Mouse (Mus musculus): Measurements from ENCODE around the gene Epn1. TPM values are rescaled to one million over a fixed set of nuclear protein-coding genes. Genes with fewer than 3 reads are reported as not detected.

The Epn1 gene
- polyA plus RNA-seq, 1 experiment from 2014 or later: 50.4 TPM

DNA sequence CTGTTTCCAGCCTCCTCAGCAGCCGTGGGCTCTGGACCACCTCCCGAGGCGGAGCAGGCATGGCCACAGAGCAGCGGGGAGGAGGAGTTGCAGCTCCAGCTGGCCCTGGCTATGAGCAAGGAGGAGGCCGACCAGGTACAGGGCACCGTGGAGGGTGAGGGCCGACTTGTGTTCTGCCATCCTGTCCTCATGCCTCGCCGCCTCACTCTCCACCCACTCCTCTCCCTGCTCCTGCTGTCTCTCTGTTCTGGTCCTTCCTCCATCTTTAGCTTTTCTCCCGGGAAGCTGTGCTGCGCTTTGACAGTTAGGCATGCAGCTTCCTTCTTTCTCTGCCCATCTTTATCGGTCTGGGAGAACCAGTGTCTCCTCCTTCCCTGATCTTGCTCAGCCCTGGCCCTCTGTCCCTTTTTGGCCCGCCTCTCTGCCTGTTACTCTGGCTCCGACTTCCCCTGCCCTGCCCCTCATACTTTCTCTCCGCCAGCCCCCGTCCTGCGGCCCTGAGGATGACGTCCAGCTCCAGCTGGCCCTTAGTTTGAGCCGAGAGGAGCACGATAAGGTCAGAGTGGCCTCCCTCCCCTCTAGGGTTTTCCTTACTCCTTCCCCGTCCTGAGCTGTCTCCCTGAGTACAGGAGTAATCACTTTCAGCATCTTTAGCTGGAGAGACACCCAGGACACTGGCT, 12.9 kb downstream of the Epn1 start:
- no peaks in the 10 kb centered on the region for H3K9me3 ChIP-seq (replicated peaks; ENCODE audit: control insufficient read depth, low read length)
- no peaks in the 10 kb centered on the region for H3K4me1 ChIP-seq (ENCODE audit: control insufficient read depth, insufficient read depth, low read length)
- no peak overlapping the region for H3K4me2 ChIP-seq (ENCODE audit: low read depth, low read length)
- ATAC-seq (ENCODE audit: insufficient read depth, low FRiP score): no peak; the same call in 1 of the 2 replicates
- no peak overlapping the region for H3K27ac ChIP-seq (ENCODE audit: low read length)
- no peak overlapping the region for H3K9ac ChIP-seq (ENCODE audit: low read length)
- H3K4me3 ChIP-seq (replicated peaks; ENCODE audit: low read length): no peak overlapping the region
- 82% methylated on average over 21 of the region's 21 CpGs for WGBS
- peaks cover 17% of the 10 kb centered on the region for H3K36me3 ChIP-seq (ENCODE audit: control insufficient read depth, insufficient read depth, low read length)
- H3K27me3 ChIP-seq (ENCODE audit: control insufficient read depth, insufficient read depth, low read length): no peaks in the 10 kb centered on the region

DNA sequence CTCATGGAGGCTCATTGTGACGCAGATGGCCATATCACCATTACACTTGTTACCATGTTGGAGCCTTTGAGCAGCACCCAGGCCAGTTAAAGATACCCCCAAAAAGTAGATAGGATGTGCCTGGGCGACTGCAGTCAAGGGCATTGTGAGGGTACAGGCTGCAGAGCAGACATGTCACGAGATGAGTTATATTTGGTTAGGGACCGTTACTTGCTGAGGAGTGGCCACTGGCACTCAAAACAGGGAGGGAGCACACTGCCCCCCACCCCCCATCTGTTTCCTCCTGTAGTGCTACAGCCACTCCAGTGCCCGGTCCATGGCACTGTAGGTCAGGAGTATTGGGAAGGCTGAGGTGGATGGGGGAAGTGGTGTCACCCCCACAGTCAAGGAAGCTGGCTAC, 18.7 kb downstream of the Epn1 start:
- ATAC-seq (ENCODE audit: insufficient read depth, low FRiP score): no peak
- no peak overlapping the region for H3K9ac ChIP-seq (ENCODE audit: low read length)
- no peak overlapping the region for H3K4me2 ChIP-seq (ENCODE audit: low read depth, low read length)
- H3K36me3 ChIP-seq (ENCODE audit: control insufficient read depth, insufficient read depth, low read length): peaks cover 25% of the 10 kb centered on the region
- H3K27me3 ChIP-seq (ENCODE audit: control insufficient read depth, insufficient read depth, low read length): no peaks in the 10 kb centered on the region
- no peaks in the 10 kb centered on the region for H3K9me3 ChIP-seq (replicated peaks; ENCODE audit: control insufficient read depth, low read length)
- H3K4me3 ChIP-seq (replicated peaks; ENCODE audit: low read length): no peak overlapping the region
- no peaks in the 10 kb centered on the region for H3K4me1 ChIP-seq (ENCODE audit: control insufficient read depth, insufficient read depth, low read length)
- no peak overlapping the region for H3K27ac ChIP-seq (ENCODE audit: low read length)
- 87% methylated on average over 5 of the region's 5 CpGs for WGBS

DNA sequence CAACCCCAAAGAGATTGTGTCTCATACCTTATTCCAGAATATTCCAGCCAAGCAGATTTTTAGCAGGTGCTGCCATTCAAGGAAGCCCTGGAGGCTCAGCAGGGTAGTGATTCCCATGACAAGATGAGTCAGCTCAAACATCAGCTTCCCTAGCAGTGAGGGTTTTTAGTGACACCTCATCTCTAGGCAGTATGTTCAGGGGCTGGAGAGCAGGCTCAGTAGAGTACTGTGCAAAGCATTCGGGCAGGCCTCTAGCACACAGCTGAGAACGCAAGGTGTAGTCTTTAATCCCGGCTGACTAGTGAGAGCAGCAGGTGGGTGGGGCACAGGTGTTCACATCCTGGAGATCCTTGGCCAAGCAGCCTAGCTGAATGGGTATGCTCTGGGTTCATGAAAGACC, 19.8 kb downstream of the Epn1 start:
- no peak overlapping the region for H3K4me3 ChIP-seq (replicated peaks; ENCODE audit: low read length)
- peaks cover 25% of the 10 kb centered on the region for H3K36me3 ChIP-seq (ENCODE audit: control insufficient read depth, insufficient read depth, low read length)
- no peak overlapping the region for H3K27ac ChIP-seq (ENCODE audit: low read length)
- H3K9ac ChIP-seq (ENCODE audit: low read length): no peak overlapping the region
- H3K4me1 ChIP-seq (ENCODE audit: control insufficient read depth, insufficient read depth, low read length): no peaks in the 10 kb centered on the region
- no peak overlapping the region for H3K4me2 ChIP-seq (ENCODE audit: low read depth, low read length)
- no peaks in the 10 kb centered on the region for H3K27me3 ChIP-seq (ENCODE audit: control insufficient read depth, insufficient read depth, low read length)
- no peak for ATAC-seq (ENCODE audit: insufficient read depth, low FRiP score)
- no peaks in the 10 kb centered on the region for H3K9me3 ChIP-seq (replicated peaks; ENCODE audit: control insufficient read depth, low read length)
- WGBS: 73% methylated on average over 3 of the region's 3 CpGs

DNA sequence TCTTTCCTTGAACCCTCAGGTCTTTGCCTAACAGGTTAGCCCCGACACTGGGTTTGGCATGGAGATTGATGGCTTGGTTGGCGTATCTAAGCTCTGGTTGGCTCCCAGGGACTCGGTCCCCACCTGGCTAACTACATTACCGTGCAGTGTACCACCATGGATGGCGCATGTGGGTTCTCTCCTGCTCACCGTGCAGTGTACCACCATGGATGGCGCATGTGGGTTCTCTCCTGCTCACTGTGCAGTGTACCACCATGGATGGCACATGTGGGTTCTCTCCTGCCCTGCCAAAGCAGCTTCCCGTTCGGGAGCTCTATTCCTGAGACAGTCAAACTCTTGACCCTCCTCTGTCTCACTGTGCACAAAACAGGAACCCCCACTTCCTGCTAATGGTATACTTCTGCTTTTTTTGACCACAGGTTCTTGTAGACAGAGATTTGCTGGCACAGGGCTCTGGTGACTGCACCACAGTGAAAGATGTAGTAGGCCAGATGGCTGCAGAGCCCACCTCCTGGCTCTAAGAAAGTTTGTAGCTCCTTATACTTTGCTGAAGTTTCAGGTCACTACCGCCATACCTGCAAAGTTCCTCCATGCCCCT, 21.1 kb downstream of the Epn1 start:
- no peaks in the 10 kb centered on the region for H3K9me3 ChIP-seq (replicated peaks; ENCODE audit: control insufficient read depth, low read length)
- no peaks in the 10 kb centered on the region for H3K27me3 ChIP-seq (ENCODE audit: control insufficient read depth, insufficient read depth, low read length)
- no peak overlapping the region for H3K4me2 ChIP-seq (ENCODE audit: low read depth, low read length)
- no peak overlapping the region for H3K9ac ChIP-seq (ENCODE audit: low read length)
- no peak for ATAC-seq (ENCODE audit: insufficient read depth, low FRiP score)
- H3K4me3 ChIP-seq (replicated peaks; ENCODE audit: low read length): no peak overlapping the region
- H3K36me3 ChIP-seq (ENCODE audit: control insufficient read depth, insufficient read depth, low read length): peaks cover 15% of the 10 kb centered on the region
- H3K4me1 ChIP-seq (ENCODE audit: control insufficient read depth, insufficient read depth, low read length): no peaks in the 10 kb centered on the region
- H3K27ac ChIP-seq (ENCODE audit: low read length): no peak overlapping the region
- 80% methylated on average over 10 of the region's 10 CpGs for WGBS

GRCm38 (mm10) chr7:5102564-5102963, 22.5 kb downstream of the Epn1 start:
- no peak overlapping the region for H3K9ac ChIP-seq (ENCODE audit: low read length)
- ATAC-seq (ENCODE audit: insufficient read depth, low FRiP score): no peak
- no peaks in the 10 kb centered on the region for H3K4me1 ChIP-seq (ENCODE audit: control insufficient read depth, insufficient read depth, low read length)
- no peaks in the 10 kb centered on the region for H3K27me3 ChIP-seq (ENCODE audit: control insufficient read depth, insufficient read depth, low read length)
- 91% methylated on average over 2 of the region's 2 CpGs for WGBS
- H3K4me2 ChIP-seq (ENCODE audit: low read depth, low read length): no peak overlapping the region
- H3K9me3 ChIP-seq (replicated peaks; ENCODE audit: control insufficient read depth, low read length): no peaks in the 10 kb centered on the region
- H3K36me3 ChIP-seq (ENCODE audit: control insufficient read depth, insufficient read depth, low read length): peaks cover 12% of the 10 kb centered on the region
- no peak overlapping the region for H3K4me3 ChIP-seq (replicated peaks; ENCODE audit: low read length)
- no peak overlapping the region for H3K27ac ChIP-seq (ENCODE audit: low read length)

GRCm38 (mm10) chr7:5108272-5108671, 28.2 kb downstream of the Epn1 start:
- 78% methylated on average over 4 of the region's 4 CpGs for WGBS
- no peak overlapping the region for H3K4me2 ChIP-seq (ENCODE audit: low read depth, low read length)

GRCm38 (mm10) chr7:5109301-5109700, 29.3 kb downstream of the Epn1 start:
- no peak overlapping the region for H3K4me3 ChIP-seq (replicated peaks; ENCODE audit: low read length)
- H3K27me3 ChIP-seq (ENCODE audit: control insufficient read depth, insufficient read depth, low read length): no peaks in the 10 kb centered on the region
- ATAC-seq (ENCODE audit: insufficient read depth, low FRiP score): no peak
- H3K27ac ChIP-seq (ENCODE audit: low read length): no peak overlapping the region
- H3K4me2 ChIP-seq (ENCODE audit: low read depth, low read length): no peak overlapping the region
- 78% methylated on average over 8 of the region's 8 CpGs for WGBS
- no peaks in the 10 kb centered on the region for H3K36me3 ChIP-seq (ENCODE audit: control insufficient read depth, insufficient read depth, low read length)
- H3K9ac ChIP-seq (ENCODE audit: low read length): no peak overlapping the region
- H3K4me1 ChIP-seq (ENCODE audit: control insufficient read depth, insufficient read depth, low read length): no peaks in the 10 kb centered on the region
- no peaks in the 10 kb centered on the region for H3K9me3 ChIP-seq (replicated peaks; ENCODE audit: control insufficient read depth, low read length)

More at GRCm38 (mm10) chr7:5108272-5108671, 28.2 kb downstream of the Epn1 start:
- H3K9ac ChIP-seq (ENCODE audit: low read length): no peak overlapping the region
- H3K4me1 ChIP-seq (ENCODE audit: control insufficient read depth, insufficient read depth, low read length): no peaks in the 10 kb centered on the region
- H3K27me3 ChIP-seq (ENCODE audit: control insufficient read depth, insufficient read depth, low read length): no peaks in the 10 kb centered on the region
- H3K27ac ChIP-seq (ENCODE audit: low read length): no peak overlapping the region
- H3K4me3 ChIP-seq (replicated peaks; ENCODE audit: low read length): no peak overlapping the region
- H3K36me3 ChIP-seq (ENCODE audit: control insufficient read depth, insufficient read depth, low read length): no peaks in the 10 kb centered on the region
- H3K9me3 ChIP-seq (replicated peaks; ENCODE audit: control insufficient read depth, low read length): no peaks in the 10 kb centered on the region
- no peak for ATAC-seq (ENCODE audit: insufficient read depth, low FRiP score)

DNA sequence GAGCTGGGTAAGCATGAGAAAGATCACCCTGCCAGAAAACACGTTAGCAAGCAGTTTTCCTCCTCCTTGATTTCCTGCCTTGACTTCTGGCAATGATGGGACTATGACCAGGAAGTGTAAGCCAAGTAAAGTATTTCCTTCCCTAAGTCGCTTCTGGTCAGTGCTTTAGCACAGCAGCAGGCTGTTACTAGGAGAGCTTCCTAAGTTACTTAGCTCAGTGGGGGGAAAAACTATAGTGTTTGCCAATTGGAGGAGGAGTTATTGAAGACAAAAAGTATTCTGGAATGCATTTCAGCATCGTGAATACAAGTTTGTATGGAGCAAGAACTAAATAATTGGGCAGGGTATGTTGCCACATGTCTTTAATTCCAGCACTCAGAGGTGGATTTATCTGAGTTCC, 32.7 kb downstream of the Epn1 start:
- H3K9ac ChIP-seq (ENCODE audit: low read length): no peak overlapping the region
- no peaks in the 10 kb centered on the region for H3K36me3 ChIP-seq (ENCODE audit: control insufficient read depth, insufficient read depth, low read length)
- 30% methylated on average over 3 of the region's 3 CpGs for WGBS
- no peaks in the 10 kb centered on the region for H3K9me3 ChIP-seq (replicated peaks; ENCODE audit: control insufficient read depth, low read length)
- no peak overlapping the region for H3K27ac ChIP-seq (ENCODE audit: low read length)
- no peaks in the 10 kb centered on the region for H3K27me3 ChIP-seq (ENCODE audit: control insufficient read depth, insufficient read depth, low read length)
- H3K4me1 ChIP-seq (ENCODE audit: control insufficient read depth, insufficient read depth, low read length): no peaks in the 10 kb centered on the region
- ATAC-seq (ENCODE audit: insufficient read depth, low FRiP score): no peak
- no peak overlapping the region for H3K4me2 ChIP-seq (ENCODE audit: low read depth, low read length)
- no peak overlapping the region for H3K4me3 ChIP-seq (replicated peaks; ENCODE audit: low read length)

DNA sequence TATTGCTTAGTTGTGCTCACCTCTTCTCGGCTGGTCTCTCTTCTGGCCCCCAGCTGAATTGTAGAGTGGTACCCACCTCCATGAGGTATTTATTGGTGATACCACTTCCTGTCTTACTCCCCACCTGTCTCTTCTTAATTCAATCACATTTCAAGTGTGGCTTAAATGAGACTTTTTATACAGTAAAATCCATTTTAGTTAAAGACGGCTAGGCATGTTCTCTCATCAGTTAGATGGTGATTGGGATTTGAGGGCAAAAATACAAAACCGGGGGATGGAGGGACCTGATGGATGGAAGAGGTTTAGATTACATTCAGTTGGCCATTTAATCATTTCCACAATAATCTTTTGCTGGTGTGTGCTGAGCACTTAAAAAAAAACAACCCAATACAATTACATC, 36.8 kb downstream of the Epn1 start, which contains the start of gene Rfpl4:
Gene Rfpl4 (minus strand): TSS at position 101 of the 400 bp plus-strand sequence.
- no peak within 1 kb of the TSS for H3K4me3 ChIP-seq (replicated peaks; ENCODE audit: low read length)
- no peak within 1 kb of the TSS for H3K4me2 ChIP-seq (ENCODE audit: low read depth, low read length)
- no peaks in the 10 kb centered on the region for H3K27me3 ChIP-seq (ENCODE audit: control insufficient read depth, insufficient read depth, low read length)
- no peaks in the 10 kb centered on the region for H3K36me3 ChIP-seq (ENCODE audit: control insufficient read depth, insufficient read depth, low read length)
- ATAC-seq (ENCODE audit: insufficient read depth, low FRiP score): no peak
- H3K4me1 ChIP-seq (ENCODE audit: control insufficient read depth, insufficient read depth, low read length): no peaks in the 10 kb centered on the region
- no peak within 1 kb of the TSS for H3K9ac ChIP-seq (ENCODE audit: low read length)
- H3K27ac ChIP-seq (ENCODE audit: low read length): no peak within 1 kb of the TSS
- H3K9me3 ChIP-seq (replicated peaks; ENCODE audit: control insufficient read depth, low read length): no peaks in the 10 kb centered on the region
- WGBS: 76% methylated on average over 3 of the region's 3 CpGs
